Mouse (Mus musculus): ENCODE measurements around the gene Serpina3g.

GRCm38 (mm10) chr12:104223690-104224089, 12.4 kb upstream of the Serpina3g start:
- TF ChIP-seq CTCF (IDR thresholded peaks at IDR 0.05; ENCODE audit: low read depth, low read length) (no peak), GATA1 (IDR thresholded peaks at IDR 0.05; ENCODE audit: borderline replicate concordance, low read length) (no peak), TAL1 (conservative IDR thresholded peaks at IDR 0.05; ENCODE audit: low read depth, low read length) (no peak), POLR2AphosphoS5 (IDR thresholded peaks at IDR 0.05; ENCODE audit: insufficient replicate concordance, low read depth, low read length) (no peak)

Data from G1E (cell line).